Mouse (Mus musculus) liver, adult (tissue): ENCODE measurements around the gene Slc35f6.

Experiments
- GATA4 ChIP-seq: IDR thresholded peaks from 2 replicates; pipeline ENCODE4 v1.6.1; 2014; ENCODE audit warnings: mild to moderate bottlenecking, low read length; ENCODE audit not compliant: insufficient replicate concordance

Slc35f6 gene

DNA sequence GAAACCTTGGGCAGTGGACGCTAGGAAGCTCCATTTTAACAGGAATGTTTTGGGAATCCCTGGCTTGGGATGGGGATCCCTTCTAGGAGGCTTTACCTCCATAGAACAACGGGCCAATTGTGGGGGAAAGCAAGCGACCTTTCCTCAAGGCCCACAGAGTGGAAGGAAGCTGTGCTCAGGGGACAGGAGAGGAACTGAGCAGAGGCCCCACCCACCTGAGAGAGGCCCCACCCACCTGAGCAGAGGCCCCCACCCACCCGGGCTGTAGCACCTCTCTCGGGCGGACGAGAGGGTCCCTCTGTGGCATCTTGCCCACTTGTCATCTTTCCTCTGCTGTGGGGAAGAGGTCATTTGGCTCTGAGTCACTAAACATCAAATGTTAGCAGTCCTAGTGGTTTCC is 10.7 kb upstream of the Slc35f6 start:
- TF ChIP-seq GATA4, result no peak

DNA sequence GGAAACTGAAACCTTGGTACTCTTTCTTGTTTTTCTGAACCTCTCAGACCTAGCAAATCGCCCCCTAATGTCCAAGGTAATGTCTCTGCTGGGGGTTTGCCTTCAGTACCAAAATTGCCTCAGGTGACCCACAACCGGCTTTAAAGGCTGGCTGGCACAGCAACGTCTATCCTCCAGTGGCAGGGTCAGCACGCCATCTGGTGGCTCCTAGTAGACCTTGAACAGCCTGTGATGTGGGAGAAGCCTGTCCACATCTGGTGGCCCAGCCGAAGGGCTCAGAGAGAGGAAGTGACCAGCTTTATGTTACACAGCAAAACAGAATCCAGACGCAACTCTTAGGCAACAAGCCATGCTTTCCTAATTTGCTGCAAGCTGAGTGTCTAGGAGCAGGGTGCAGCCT is 9.7 kb upstream of the Slc35f6 start:
- no peak for TF ChIP-seq GATA4

DNA sequence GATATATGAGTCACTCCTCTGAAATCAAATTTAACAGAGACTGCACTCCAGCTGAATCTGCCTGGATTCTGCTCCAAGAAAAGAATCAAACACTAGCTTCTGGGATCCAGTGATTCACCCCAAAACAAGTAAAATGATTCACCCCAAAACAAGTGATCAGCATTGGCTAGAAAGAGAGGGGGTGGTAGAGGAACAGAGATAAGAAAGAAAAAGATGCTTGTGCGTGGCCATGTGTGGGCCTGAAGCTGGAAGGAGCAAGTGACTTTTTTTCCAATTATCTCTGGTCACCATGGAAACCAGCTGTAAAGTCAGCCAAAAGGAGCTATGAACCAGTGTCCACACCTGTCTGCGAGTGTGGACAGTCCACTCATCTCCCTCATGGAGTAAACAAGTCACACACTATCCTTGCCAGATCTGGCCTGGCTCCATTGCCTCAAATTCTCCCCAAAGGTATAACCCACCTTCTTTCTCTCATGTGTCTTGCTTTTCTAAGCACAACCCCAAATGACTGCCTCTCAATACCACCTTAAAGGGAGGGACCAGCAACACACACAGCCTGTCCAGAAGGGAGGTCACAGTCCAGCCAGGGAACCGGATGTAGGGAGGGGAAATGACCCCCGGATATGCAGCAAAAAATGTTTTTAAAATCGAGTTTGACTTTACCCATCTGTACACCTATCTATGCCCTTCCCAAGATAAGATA is 4.1 kb upstream of the Slc35f6 start:
- TF ChIP-seq GATA4, result 0 out of 2 replicates have a peak, but pooled peaks have one; percentile 76

DNA sequence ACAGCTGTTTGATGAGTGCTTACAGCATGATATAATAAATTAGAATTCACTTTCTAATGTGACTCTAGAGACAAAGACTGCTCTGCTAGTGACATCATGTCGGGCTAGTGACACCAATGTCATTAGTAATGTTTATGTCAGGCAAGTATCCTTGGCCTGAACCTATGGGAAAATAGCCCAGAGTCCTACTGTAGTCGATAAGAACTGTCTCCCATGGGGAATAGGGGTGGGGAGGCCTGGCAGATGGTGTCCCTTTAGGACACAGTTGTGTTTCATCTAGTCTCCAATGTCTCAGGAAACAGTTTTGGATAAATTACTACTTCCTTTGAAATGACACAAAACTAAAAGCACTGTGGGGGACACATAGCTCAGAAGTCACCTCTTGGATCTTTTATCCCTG is 1.7 kb upstream of the Slc35f6 start:
- no peak for TF ChIP-seq GATA4

DNA sequence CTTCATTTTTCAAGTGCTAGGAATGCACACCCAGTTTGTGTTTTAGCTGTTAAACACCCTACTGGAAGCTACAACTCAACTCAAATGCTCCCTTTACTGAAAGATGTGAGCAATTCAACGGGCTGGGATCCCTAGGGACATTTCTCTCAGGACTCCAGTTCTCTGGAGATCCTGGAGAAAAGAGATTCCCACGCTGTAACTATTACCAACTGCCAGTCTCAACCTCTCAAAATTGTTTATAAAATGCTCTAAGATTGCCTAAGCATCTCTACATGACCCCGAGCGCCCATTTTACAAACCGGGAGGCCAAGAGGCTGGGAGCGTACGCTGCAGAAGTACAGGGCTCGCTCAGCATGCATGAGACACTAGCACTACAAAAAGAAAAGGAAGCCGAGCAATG is 337 bp upstream of the Slc35f6 start:
- no peak for TF ChIP-seq GATA4

DNA sequence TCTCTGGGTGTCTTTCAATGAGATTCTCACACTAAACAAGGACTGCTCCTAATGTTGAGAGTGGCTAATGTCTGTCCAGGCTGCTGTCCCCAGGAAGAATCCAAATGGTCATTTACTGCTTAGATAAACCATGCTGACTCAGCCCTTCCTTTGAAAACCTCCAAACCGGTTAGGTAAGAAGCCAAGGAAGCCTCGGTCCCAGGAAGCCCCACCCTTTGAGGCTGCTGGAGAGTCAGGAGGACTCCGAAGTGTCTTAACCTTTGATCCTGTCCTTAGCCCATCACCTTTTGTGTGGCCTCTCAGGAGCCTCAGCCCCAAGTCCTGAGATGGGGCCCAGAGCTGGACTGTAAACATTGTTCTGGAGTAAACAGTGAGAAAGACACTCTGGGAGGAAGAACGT is 1.8 kb downstream of the Slc35f6 start:
- no peak for TF ChIP-seq GATA4

DNA sequence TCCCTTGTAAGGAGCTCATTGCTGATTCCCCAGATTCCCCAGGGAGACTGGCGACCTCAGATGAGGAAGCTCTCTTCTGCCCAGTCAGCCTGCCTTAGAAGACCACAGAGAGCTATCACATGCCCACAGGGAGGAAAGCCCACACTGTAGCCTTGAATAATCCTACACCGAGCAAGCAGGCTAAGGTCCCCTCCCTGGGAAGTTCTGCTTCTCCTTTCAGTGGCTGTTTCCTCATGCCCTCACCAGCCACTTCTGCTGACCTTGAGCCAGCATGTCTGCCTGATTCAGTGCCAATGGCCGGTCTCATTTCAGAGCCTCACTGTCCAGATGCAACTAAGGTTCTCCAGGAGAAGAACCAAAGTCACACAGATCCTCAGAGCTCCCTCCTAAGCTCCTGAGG is 3.0 kb downstream of the Slc35f6 start:
- TF ChIP-seq GATA4, result no peak

DNA sequence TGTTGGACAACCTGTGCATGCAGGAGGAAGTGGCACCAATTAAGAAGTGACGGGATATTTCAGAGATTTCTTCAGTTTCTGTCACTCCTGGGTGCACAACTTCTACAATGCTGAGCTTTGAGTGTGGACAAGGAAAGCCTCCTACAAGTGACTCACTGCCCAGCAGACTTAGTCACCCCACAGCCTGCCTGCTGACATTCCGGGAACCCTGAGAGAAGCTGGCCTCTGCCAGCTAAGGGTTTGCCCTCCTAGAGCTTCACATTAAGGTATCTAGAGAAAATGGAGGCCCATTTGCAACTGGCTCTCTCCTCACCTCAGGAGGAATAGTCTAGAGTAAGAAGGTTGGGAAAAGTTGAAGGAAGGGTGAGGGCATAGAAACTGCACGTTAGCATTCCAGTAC is 3.8 kb downstream of the Slc35f6 start:
- no peak for TF ChIP-seq GATA4

DNA sequence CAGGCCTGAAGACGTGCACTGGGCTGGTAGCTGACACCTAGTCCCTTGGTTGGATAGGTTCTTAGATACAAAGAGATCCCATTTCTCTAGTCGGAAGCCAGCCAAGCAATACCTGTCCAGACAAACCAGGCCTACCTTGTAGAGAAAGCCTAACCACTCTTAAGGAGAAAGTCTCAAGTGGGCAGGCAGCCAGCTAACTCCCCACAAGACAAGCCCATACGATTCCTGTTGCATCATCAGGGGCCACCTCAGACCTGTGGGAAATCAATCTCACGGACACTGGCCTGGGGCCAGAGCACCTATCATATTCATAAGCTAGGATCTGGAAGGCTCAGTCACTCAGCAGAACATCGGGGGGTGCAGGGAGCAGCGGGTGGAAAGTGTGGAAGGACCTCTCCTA is 5.5 kb downstream of the Slc35f6 start:
- TF ChIP-seq GATA4, result no peak

DNA sequence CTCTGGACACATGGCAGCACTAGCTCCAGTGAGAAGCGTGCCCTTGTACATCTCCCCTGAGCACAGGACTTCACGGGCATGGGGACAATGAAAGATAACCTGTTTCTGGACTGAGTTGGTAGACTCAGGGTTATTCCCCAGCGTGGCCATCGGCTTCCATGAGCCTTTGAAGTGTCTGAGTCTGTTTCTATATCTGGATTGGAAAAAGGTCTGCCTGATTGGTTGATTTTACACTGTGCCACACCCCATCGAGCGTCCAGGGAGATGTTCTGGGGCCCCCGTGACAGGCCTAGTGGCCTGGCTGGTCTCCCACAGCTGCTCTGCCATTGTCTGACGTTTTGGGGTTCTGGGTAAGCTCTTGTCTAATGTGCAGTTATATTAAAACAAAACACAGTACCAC is 7.3 kb downstream of the Slc35f6 start:
- no peak for TF ChIP-seq GATA4

DNA sequence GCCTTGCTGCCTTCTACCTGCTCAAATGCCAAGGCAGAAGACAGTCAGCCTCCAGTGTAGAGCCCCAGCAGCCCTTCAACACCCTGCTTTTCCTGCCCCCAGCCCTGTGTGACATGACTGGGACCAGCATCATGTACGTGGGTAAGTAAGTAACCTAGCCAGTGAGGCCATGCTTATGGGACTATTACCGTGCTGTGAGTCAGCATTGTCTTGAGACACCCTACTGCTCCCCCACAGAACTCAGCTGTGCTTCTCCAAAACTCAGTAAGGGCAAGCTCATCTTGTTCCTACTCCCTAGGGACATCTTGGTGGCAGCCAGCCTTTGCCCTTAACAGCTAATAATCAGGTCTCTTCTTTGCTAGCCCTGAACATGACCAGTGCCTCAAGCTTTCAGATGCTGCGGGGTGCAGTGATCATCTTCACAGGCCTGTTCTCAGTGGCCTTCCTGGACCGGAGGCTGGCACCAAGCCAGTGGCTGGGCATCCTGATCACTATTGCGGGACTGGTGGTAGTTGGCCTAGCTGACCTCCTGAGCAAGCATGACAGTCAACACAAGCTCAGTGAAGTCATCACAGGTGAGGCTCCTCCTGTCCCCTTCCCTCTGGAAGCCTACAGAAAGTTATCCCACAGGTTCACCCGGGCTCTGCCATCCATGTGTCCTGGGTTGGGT is 7.9 kb downstream of the Slc35f6 start:
- no peak for TF ChIP-seq GATA4

DNA sequence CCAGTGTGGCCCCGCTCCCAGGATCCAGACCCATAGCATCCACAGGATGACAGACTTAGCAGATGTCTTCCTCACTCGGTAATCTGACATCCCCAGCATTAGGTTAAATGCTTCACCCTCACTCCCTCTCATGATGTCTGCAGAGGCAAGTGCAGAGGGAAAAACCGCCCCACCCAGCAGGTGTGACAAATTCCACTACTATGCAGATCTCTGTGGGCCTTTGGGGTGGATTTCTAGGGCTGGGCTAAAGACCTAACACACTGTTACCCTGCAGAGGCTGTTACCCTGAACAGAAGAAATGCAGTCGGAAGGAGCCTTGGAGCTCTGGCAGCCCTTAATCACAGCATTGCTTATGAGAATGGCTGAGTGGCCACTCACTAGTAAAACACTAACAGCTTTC is 11.3 kb downstream of the Slc35f6 start:
- TF ChIP-seq GATA4, result no peak

DNA sequence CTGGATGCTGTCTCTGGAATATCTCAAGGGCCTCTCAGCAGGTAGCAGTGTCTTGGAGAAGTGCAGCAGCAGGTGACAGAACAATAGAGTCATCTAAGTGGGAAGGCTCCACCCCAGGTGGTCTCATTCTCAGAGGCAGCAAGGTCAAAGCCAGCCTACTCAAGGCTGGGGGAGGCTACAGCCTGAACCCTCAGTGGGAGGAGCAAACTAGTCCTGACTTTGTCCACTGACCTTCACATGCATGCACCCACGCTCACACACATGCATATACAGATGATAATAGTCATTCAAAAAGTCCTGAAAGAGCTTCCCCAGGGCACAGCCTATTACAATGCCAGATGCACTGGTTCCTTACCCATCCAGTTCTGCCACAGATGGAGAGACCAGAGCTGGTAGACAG is 12.5 kb downstream of the Slc35f6 start:
- no peak for TF ChIP-seq GATA4

DNA sequence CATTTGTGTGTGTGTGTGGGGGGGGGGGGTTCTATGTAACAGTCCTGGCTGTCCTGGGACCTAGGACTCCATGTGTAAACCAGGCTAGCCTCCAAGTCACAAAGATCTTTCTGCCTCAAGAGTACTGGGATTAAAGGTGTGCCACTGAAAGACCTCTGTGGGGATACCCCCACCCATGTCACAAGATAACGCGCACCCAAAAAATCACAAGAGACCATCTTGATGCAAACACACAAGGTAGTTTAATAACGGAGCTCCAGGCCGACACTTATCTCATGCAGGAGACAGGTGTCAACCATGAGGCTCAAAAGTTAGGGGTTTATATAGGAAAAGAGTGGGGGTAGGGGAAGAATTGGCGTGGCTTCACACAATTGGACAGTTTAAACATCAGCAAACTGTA is 13.1 kb downstream of the Slc35f6 start:
- TF ChIP-seq GATA4, result no peak

DNA sequence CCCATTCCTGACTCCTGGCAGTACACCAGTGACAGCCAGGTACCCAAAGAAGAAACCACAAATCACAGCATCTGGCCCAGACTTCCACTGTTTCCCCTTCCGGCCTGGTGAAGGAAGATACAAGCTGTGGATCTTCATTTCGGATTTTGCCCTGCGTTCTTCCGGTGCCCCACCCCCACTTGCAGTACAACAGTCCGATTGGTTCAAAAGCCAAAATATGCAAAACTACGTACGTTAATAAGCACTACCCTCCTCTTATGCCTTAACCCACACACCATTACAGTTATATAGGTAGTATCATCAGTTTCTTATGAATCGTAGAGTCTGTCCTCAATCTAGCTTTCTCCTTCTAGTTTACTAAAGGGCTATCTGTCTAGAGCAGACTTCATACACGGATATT is 17.6 kb downstream of the Slc35f6 start:
- no peak for TF ChIP-seq GATA4

DNA sequence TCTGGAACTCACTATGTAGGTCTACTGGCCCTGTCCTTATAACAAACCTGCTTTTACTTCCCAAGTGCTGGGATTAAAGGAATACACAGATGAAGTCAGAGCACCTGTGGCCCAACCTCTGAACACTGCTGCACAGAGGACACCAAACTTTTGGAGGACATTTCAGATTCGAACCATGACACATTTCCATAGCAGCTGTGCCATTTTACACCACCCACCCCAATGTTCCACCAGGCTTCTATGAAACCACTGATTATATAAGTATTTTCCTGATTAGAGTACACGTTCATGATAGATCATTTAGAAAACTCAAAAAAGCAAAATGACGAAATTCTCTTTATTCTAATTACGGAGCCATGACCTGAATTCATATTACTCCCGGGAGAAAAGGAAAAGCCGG is 18.2 kb downstream of the Slc35f6 start:
- TF ChIP-seq GATA4, result no peak

DNA sequence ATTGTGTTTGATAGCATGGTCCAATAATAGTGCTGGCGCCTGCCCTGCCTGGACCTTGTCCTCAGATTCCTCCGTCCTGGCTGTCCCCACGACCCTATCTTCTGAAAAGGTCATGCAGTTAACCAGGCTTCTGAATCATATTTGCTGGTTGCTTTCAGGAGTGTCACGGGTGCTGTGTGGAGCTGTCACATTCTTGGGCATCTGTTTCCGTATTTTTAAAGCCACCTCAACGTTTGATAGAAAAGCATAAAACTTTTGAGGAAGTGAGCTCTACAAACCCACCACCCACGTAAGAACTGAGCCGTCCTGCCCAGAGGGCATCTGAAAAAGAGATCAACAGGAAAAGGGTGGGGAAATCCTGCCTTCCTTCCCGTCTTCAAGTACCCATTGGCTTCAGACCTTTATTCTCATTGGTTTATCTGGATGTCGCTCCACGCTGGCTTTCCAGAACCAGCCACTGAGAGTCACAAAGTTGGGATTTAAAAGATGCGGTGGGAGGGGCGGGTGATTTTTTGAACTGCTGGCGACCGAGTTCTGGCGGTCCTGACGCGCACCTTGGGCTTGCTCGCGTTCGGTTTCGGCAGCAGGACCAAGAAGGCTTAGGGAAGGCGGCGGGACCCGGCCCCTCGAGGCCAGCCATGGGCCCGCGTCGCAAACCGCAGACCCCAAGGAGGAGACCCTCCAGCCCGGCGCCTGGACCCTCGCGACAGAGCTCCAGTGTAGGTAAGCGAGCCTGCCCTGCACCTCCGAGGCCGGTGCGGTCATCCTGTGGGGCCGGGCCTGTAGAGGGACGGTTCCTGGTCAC is 18.9 kb downstream of the Slc35f6 start, which contains the start of gene Cenpa:
Gene Cenpa (plus strand): TSS at position 387 of the 805 bp plus-strand sequence.
- peak; percentile 83; the same call in 1 of the 2 replicates for TF ChIP-seq GATA4

DNA sequence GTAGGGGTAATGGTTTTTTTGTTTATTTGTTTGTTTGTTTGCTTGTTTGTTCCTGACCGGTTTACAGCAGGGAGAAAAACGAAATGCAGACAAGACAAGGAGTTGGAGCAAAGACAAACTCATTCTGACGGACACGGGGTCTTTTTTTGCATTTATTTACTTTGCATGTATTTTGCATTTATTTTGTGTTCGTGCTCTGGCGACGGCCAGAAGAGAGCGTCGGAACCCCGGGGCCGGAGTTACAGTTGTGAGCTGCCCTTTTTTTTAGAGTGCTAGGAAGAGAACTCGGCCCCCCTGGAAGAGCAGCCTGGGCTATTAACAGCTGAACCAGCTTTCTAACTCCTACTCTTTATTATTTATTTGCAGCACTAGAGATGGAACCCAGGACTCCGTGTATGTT is 19.5 kb downstream of the Slc35f6 start:
- TF ChIP-seq GATA4, result no peak
